Mouse (Mus musculus) E14TG2a.4 (cell line): ENCODE data around the gene Gfral.
"Not testable (repeated sequence)": the region's sequence is repeated elsewhere in the genome, so short reads cannot be mapped to it uniquely, and the experiment has no call there.

Experiments
- CTCF ChIP-seq: conservative IDR thresholded peaks from 2 replicates; pipeline ENCODE4 v1.5.1; 2014; ENCODE audit warnings: low read length
- POU5F1 ChIP-seq: IDR thresholded peaks from 2 replicates; pipeline ENCODE4 v1.6.1; 2014; ENCODE audit warnings: low read length, borderline replicate concordance

GRCm38 (mm10) chr9:76122888-76123287, 90.6 kb downstream of the Gfral start:
- TF ChIP-seq POU5F1, CTCF: not testable (repeated sequence)
